Mouse (Mus musculus) heart, embryonic 11.5 days (tissue): ENCODE measurements around the gene Pcgf5. TPM values are rescaled to one million over a fixed set of nuclear protein-coding genes. Genes with fewer than 3 reads are reported as not detected.

Experiments used
- ATAC-seq: fragments of 200-750 bp; cut with Nextera tagmentation; replicated peaks from 2 replicates; pipeline ENCODE4 v1.8.0; 2017; ENCODE audit warnings: moderate library complexity; ENCODE audit not compliant: insufficient number of reproducible peaks, low FRiP score, low TSS enrichment
- H3K27ac ChIP-seq: fragments of 300-500 bp; sonication (generic); 2 replicates; pipeline ENCODE4 v1.5.1; 2014; ENCODE audit warnings: mild to moderate bottlenecking, low read depth, low read length
- H3K27me3 ChIP-seq: fragments of 300-500 bp; sonication (generic); 2 replicates; pipeline ENCODE4 v1.6.1; 2014; ENCODE audit warnings: mild to moderate bottlenecking, low read length, mixed read lengths; ENCODE audit not compliant: control insufficient read depth, insufficient read depth
- H3K36me3 ChIP-seq: fragments of 300-500 bp; sonication (generic); 2 replicates; pipeline ENCODE4 v1.6.1; 2014; ENCODE audit warnings: mild to moderate bottlenecking, low read length, moderate library complexity, mixed read lengths; ENCODE audit not compliant: control insufficient read depth, insufficient read depth
- H3K4me1 ChIP-seq: fragments of 300-500 bp; sonication (generic); 2 replicates; pipeline ENCODE4 v1.6.1; 2014; ENCODE audit warnings: low read length; ENCODE audit not compliant: control insufficient read depth, insufficient read depth
- H3K4me2 ChIP-seq: fragments of 300-500 bp; sonication (generic); 2 replicates; pipeline ENCODE4 v1.6.1; 2014; ENCODE audit warnings: mild to moderate bottlenecking, moderate library complexity
- H3K4me3 ChIP-seq: fragments of 300-500 bp; sonication (generic); 2 replicates; pipeline ENCODE4 v1.5.1; 2014; ENCODE audit warnings: low read depth, low read length
- H3K9ac ChIP-seq: fragments of 300-500 bp; sonication (generic); 2 replicates; pipeline ENCODE4 v1.6.1; 2014; ENCODE audit warnings: mild to moderate bottlenecking, low read depth, low read length, moderate library complexity
- H3K9me3 ChIP-seq: fragments of 300-500 bp; sonication (generic); replicated peaks from 2 replicates; pipeline ENCODE4 v1.6.1; 2016; ENCODE audit warnings: low read length; ENCODE audit not compliant: control insufficient read depth
- WGBS: fragments of 180-500 bp; shearing (Covaris S2); extraction: QIAGEN DNeasy Blood & Tissue Kit; methylation state at CpG from one replicate; pipeline ENCODE4 v1.1.7; 2014; ENCODE audit not compliant: insufficient replicate concordance; 5-methylcytosine and 5-hydroxymethylcytosine counted together
- polyA plus RNA-seq: library from polyadenylated mRNA; unstranded; fragments of >200 nt; fragmentation: Nextera tagmentation; extraction: Ambion mirVana; gene quantifications from 2 replicates; pipeline ENCODE4 v1.2.1, GENCODE M21; 2014

The Pcgf5 gene
- polyA plus RNA-seq, 1 experiment from 2014 or later, result 40.6 TPM

DNA sequence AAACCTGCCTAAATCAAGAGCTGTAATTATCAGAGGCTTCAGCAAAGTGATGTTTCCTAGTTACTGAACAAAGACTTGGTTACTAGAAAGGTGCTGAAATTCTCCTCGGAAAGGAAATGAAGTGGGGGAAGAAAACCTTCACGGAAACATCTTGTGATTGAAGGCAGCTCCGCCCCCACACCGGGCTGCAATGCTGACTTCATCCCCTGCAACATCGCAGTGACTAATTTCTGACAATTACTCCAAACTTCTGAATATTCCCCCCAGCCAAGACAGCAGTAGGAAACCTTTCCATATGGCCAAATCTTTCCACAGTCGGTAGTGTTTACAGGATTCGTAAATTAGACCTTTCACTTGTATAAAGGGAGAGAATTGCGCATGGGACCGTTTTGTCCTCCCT is 129.0 kb downstream of the Pcgf5 start:
- H3K36me3 ChIP-seq, result no peaks in the 10 kb centered on the region
- H3K4me2 ChIP-seq, result peak overlapping the region; percentile 50
- no peaks in the 10 kb centered on the region for H3K27me3 ChIP-seq
- no peak overlapping the region for H3K4me3 ChIP-seq
- H3K9me3 ChIP-seq, result no peaks in the 10 kb centered on the region
- ATAC-seq, result no peak
- 41% methylated on average over 9 of the region's 9 CpGs for WGBS
- H3K9ac ChIP-seq, result no peak overlapping the region
- H3K27ac ChIP-seq, result no peak overlapping the region
- peaks cover 3% of the 10 kb centered on the region; the same call in 1 of the 2 replicates for H3K4me1 ChIP-seq

GRCm38 (mm10) chr19:36477684-36478083 is 129.6 kb downstream of the Pcgf5 start:
- Histone ChIP-seq H3K27ac (no peak overlapping the region), H3K4me3 (no peak overlapping the region), H3K27me3 (no peaks in the 10 kb centered on the region), H3K4me2 (peak overlapping the region; percentile 50), H3K9me3 (no peaks in the 10 kb centered on the region), H3K36me3 (no peaks in the 10 kb centered on the region), H3K4me1 (peaks cover 3% of the 10 kb centered on the region; the same call in 1 of the 2 replicates), H3K9ac (no peak overlapping the region)
- 46% methylated on average over 5 of the region's 5 CpGs for WGBS
- no peak for ATAC-seq

- no peaks in the 10 kb centered on the region for H3K9me3 ChIP-seq
- H3K4me3 ChIP-seq, result no peak overlapping the region
- H3K4me2 ChIP-seq, result no peak overlapping the region
- H3K9ac ChIP-seq, result no peak overlapping the region
- no peak for ATAC-seq
- 78% methylated on average over 6 of the region's 6 CpGs for WGBS
- H3K27ac ChIP-seq, result no peak overlapping the region
- no peaks in the 10 kb centered on the region for H3K27me3 ChIP-seq
- no peaks in the 10 kb centered on the region for H3K36me3 ChIP-seq
- no peaks in the 10 kb centered on the region for H3K4me1 ChIP-seq
These were observed 142.8 kb downstream of the Pcgf5 start for GRCm38 (mm10) chr19:36490911-36491310.

GRCm38 (mm10) chr19:36495555-36495954 is 147.4 kb downstream of the Pcgf5 start:
- Histone ChIP-seq H3K4me3 (no peak overlapping the region), H3K4me1 (no peaks in the 10 kb centered on the region), H3K27ac (no peak overlapping the region), H3K27me3 (no peaks in the 10 kb centered on the region), H3K36me3 (no peaks in the 10 kb centered on the region), H3K9ac (no peak overlapping the region), H3K9me3 (no peaks in the 10 kb centered on the region), H3K4me2 (no peak overlapping the region)
- WGBS, result 56% methylated on average over 3 of the region's 3 CpGs
- no peak for ATAC-seq

- no peak overlapping the region for H3K4me3 ChIP-seq
- H3K4me2 ChIP-seq, result no peak overlapping the region
- H3K27ac ChIP-seq, result no peak overlapping the region
- no peak overlapping the region for H3K9ac ChIP-seq
- no peak for ATAC-seq
- WGBS, result 70% methylated on average over 4 of the region's 4 CpGs
- H3K36me3 ChIP-seq, result no peaks in the 10 kb centered on the region
- no peaks in the 10 kb centered on the region for H3K27me3 ChIP-seq
- H3K4me1 ChIP-seq, result no peaks in the 10 kb centered on the region
- H3K9me3 ChIP-seq, result no peaks in the 10 kb centered on the region
These were observed 148.4 kb downstream of the Pcgf5 start for GRCm38 (mm10) chr19:36496532-36496931.

GRCm38 (mm10) chr19:36497067-36497466 is 149.0 kb downstream of the Pcgf5 start:
- no peak overlapping the region for H3K9ac ChIP-seq
- H3K4me3 ChIP-seq, result no peak overlapping the region
- no peak for ATAC-seq
- H3K27me3 ChIP-seq, result no peaks in the 10 kb centered on the region
- no peaks in the 10 kb centered on the region for H3K36me3 ChIP-seq
- WGBS, result 78% methylated on average over 4 of the region's 4 CpGs
- no peak overlapping the region for H3K4me2 ChIP-seq
- no peak overlapping the region for H3K27ac ChIP-seq
- no peaks in the 10 kb centered on the region for H3K9me3 ChIP-seq
- no peaks in the 10 kb centered on the region for H3K4me1 ChIP-seq

- H3K27me3 ChIP-seq, result no peaks in the 10 kb centered on the region
- H3K9me3 ChIP-seq, result no peaks in the 10 kb centered on the region
- no peaks in the 10 kb centered on the region for H3K4me1 ChIP-seq
- no peak overlapping the region for H3K4me3 ChIP-seq
- no peak for ATAC-seq
- no peak overlapping the region for H3K4me2 ChIP-seq
- H3K9ac ChIP-seq, result no peak overlapping the region
- no peak overlapping the region for H3K27ac ChIP-seq
- WGBS, result 64% methylated on average over 5 of the region's 5 CpGs
- no peaks in the 10 kb centered on the region for H3K36me3 ChIP-seq
These were observed 149.6 kb downstream of the Pcgf5 start for GRCm38 (mm10) chr19:36497744-36498143.

DNA sequence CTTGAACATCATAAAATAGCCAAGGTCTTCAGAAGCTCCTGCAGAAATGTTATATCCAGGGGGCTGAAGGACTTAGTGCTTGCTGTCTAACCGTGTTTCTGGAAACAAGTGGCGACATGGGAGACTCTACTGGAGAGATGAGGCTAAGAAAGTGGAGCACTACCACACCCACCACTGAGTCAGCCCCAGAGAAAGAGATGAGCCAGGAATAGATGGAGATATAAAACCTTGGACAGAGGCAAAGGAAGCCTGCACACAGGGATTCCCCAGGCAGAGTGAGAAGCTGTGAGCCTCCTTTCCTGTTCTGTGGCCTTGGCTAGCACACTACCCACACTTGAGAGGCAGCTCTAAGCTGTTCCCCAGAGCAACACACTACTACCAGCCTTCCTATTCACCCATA is 156.6 kb downstream of the Pcgf5 start:
- 75% methylated on average over 2 of the region's 2 CpGs for WGBS
- ATAC-seq, result no peak
- H3K9ac ChIP-seq, result no peak overlapping the region
- H3K27ac ChIP-seq, result no peak overlapping the region
- H3K9me3 ChIP-seq, result no peaks in the 10 kb centered on the region
- H3K4me3 ChIP-seq, result no peak overlapping the region
- no peaks in the 10 kb centered on the region for H3K36me3 ChIP-seq
- H3K4me2 ChIP-seq, result no peak overlapping the region
- H3K27me3 ChIP-seq, result no peaks in the 10 kb centered on the region
- H3K4me1 ChIP-seq, result no peaks in the 10 kb centered on the region
